Mouse (Mus musculus): ENCODE data around the gene Crtam.

- TF ChIP-seq CTCF (conservative IDR thresholded peaks at IDR 0.05 in 1 of 2, IDR thresholded peaks at IDR 0.05 in 1 of 2; ENCODE audit: low read depth in 2 of 2, low read length in 2 of 2) = no peak
- no peak for TF ChIP-seq IRF4 (IDR thresholded peaks at IDR 0.05; ENCODE audit: low read depth, low read length)
- no peak for TF ChIP-seq POLR2A (IDR thresholded peaks at IDR 0.05; ENCODE audit: low read depth, low read length)
- TF ChIP-seq BHLHE40 (IDR thresholded peaks at IDR 0.05; ENCODE audit: low read depth, low read length) = no peak
- no peak for TF ChIP-seq SMC3 (IDR thresholded peaks at IDR 0.05; ENCODE audit: low read depth, low read length)
- no peak for TF ChIP-seq MAX (IDR thresholded peaks at IDR 0.05; ENCODE audit: low read length)
- TF ChIP-seq RAD21 (IDR thresholded peaks at IDR 0.05; ENCODE audit: low read depth, low read length) = no peak
- no peak for TF ChIP-seq NELFE (IDR thresholded peaks at IDR 0.05; ENCODE audit: low read depth, low read length)
- no peak for TF ChIP-seq NRF1 (IDR thresholded peaks at IDR 0.05; ENCODE audit: low read depth, low read length)
Observed at GRCm38 (mm10) chr9:41021690-41022089, 17.3 kb upstream of the Crtam start.

Data from CH12.LX (cell line).